Comparison of ENCODE assay signal across 7 mouse cellular contexts in genomic region chr14:46788505-46788901, GRCm38 (mm10). TPM values are rescaled to one million over a fixed set of nuclear protein-coding genes. Genes with fewer than 3 reads are reported as not detected.
DNase-seq lines count a peak whose midpoint lies in the region; ATAC-seq and TF ChIP-seq lines count a peak whose summit lies in the region.

No protein-coding gene starts in this region.

- no peak for DNase-seq in lung, postnatal 0 days (ENCODE audit: low spot score)
- no peak for DNase-seq in lung, adult 18-20 months
- no peak for DNase-seq in MN1 (ENCODE audit: low spot score)
- no peak for DNase-seq in lung, postnatal 10 days

- H3K27me3 ChIP-seq in lung, postnatal 0 days (replicated peaks; ENCODE audit: insufficient read depth, low read length), result no peaks in the 10 kb centered on the region
- H3K27me3 ChIP-seq in intestine, postnatal 0 days (replicated peaks; ENCODE audit: control insufficient read depth, insufficient read depth, low read length), result no peaks in the 10 kb centered on the region
- no peaks in the 10 kb centered on the region for H3K27me3 ChIP-seq in midbrain, embryonic 15.5 days (replicated peaks)

- no peaks in the 10 kb centered on the region for H3K9me3 ChIP-seq in lung, postnatal 0 days (ENCODE audit: low read length)
- H3K9me3 ChIP-seq in intestine, postnatal 0 days (ENCODE audit: control insufficient read depth), result no peaks in the 10 kb centered on the region
- H3K9me3 ChIP-seq in midbrain, embryonic 15.5 days, result no peaks in the 10 kb centered on the region

- ATAC-seq in lung, postnatal 0 days, result no peak
- ATAC-seq in erythroid progenitor cell, adult 5-6 weeks (replicated peaks; ENCODE audit: low FRiP score, poor library complexity, severe bottlenecking), result 0 out of 2 replicates have a peak, but pooled peaks have one; percentile 40
- ATAC-seq in intestine, postnatal 0 days, result peak; percentile 71
- ATAC-seq in midbrain, embryonic 15.5 days (replicated peaks), result peak; percentile 8

- TF ChIP-seq EP300 in lung, postnatal 0 days (IDR thresholded peaks at IDR 0.05), result no peak

- H3K4me3 ChIP-seq in lung, postnatal 0 days (ENCODE audit: low read depth, low read length), result no peak overlapping the region
- H3K4me3 ChIP-seq in intestine, postnatal 0 days (ENCODE audit: low read depth, low read length), result no peak overlapping the region
- H3K4me3 ChIP-seq in midbrain, embryonic 15.5 days, result peak overlapping the region; percentile 99

- 0 out of 2 replicates have a peak overlapping the region, but pooled peaks have one; percentile 6 for H3K4me2 ChIP-seq in lung, postnatal 0 days (replicated peaks; ENCODE audit: low read depth, low read length)
- H3K4me2 ChIP-seq in intestine, postnatal 0 days (replicated peaks; ENCODE audit: low read depth), result peak overlapping the region; percentile 72
- H3K4me2 ChIP-seq in midbrain, embryonic 15.5 days, result peak overlapping the region; percentile 69

- H3K4me1 ChIP-seq in lung, postnatal 0 days (ENCODE audit: insufficient read depth, low read depth, low read length), result peaks cover 8% of the 10 kb centered on the region; the same call in 1 of the 2 replicates
- peaks cover 9% of the 10 kb centered on the region for H3K4me1 ChIP-seq in intestine, postnatal 0 days (replicated peaks; ENCODE audit: control insufficient read depth, insufficient read depth, low read length)
- peaks cover 19% of the 10 kb centered on the region for H3K4me1 ChIP-seq in midbrain, embryonic 15.5 days

- H3K27ac ChIP-seq in lung, postnatal 0 days (ENCODE audit: low read length), result peak overlapping the region; percentile 34; the same call in 1 of the 2 replicates
- H3K27ac ChIP-seq in intestine, postnatal 0 days (ENCODE audit: low read depth, low read length), result peak overlapping the region; percentile 98
- H3K27ac ChIP-seq in midbrain, embryonic 15.5 days, result peak overlapping the region; percentile 99

- no peak for TF ChIP-seq CTCF in lung, postnatal 0 days (IDR thresholded peaks at IDR 0.05)
- TF ChIP-seq CTCF in intestine, postnatal 0 days (IDR thresholded peaks at IDR 0.05; ENCODE audit: low read depth), result no peak

- no peaks in the 10 kb centered on the region for H3K36me3 ChIP-seq in lung, postnatal 0 days (ENCODE audit: insufficient read depth, low read length)
- no peaks in the 10 kb centered on the region; the same call in 1 of the 2 replicates for H3K36me3 ChIP-seq in intestine, postnatal 0 days (ENCODE audit: control insufficient read depth, insufficient read depth)
- no peaks in the 10 kb centered on the region for H3K36me3 ChIP-seq in midbrain, embryonic 15.5 days (replicated peaks)

- H3K9ac ChIP-seq in lung, postnatal 0 days (replicated peaks; ENCODE audit: low read depth), result peak overlapping the region; percentile 26; the same call in 1 of the 2 replicates
- no peak overlapping the region for H3K9ac ChIP-seq in intestine, postnatal 0 days (ENCODE audit: low read depth, low read length)
- H3K9ac ChIP-seq in midbrain, embryonic 15.5 days, result no peak overlapping the region

- WGBS in lung, postnatal 0 days, result 13% methylated on average over 8 of the region's 8 CpGs
- WGBS in intestine, postnatal 0 days, result 13% methylated on average over 8 of the region's 8 CpGs
- 24% methylated on average over 8 of the region's 8 CpGs for WGBS in midbrain, embryonic 15.5 days

RNA-seq across cellular contexts. Expression of gene Cnih1, which starts 0.3 kb away (rescaled TPM):
- 133 and 137 TPM in 2 replicates for polyA plus RNA-seq in lung, postnatal 0 days (2015; fragmentation: Nextera tagmentation; extraction: Ambion mirVana)
- 64.9 and 83.0 TPM in 2 replicates for total RNA-seq in erythroid progenitor cell, adult 5-6 weeks (2015; ENCODE audit: low replicate concordance)
- 31.4 and 51.3 TPM in 2 replicates for total RNA-seq in erythroid progenitor cell, adult 5-6 weeks (2017; ENCODE audit: low replicate concordance)
- 151 and 153 TPM in 2 replicates for polyA plus RNA-seq in intestine, postnatal 0 days (2015; fragmentation: Nextera tagmentation; extraction: Ambion mirVana)
- polyA plus RNA-seq in midbrain, embryonic 15.5 days (2015; fragmentation: Nextera tagmentation; extraction: Ambion mirVana), result 165 and 170 TPM in 2 replicates

RNA-seq across cellular contexts. Expression of gene Cdkn3, which starts 28.2 kb away (rescaled TPM):
- polyA plus RNA-seq in lung, postnatal 0 days (2015; fragmentation: Nextera tagmentation; extraction: Ambion mirVana), result 5.2 and 8.2 TPM in 2 replicates
- total RNA-seq in erythroid progenitor cell, adult 5-6 weeks (2015; ENCODE audit: low replicate concordance), result 166 and 177 TPM in 2 replicates
- 251 and 256 TPM in 2 replicates for total RNA-seq in erythroid progenitor cell, adult 5-6 weeks (2017; ENCODE audit: low replicate concordance)
- polyA plus RNA-seq in intestine, postnatal 0 days (2015; fragmentation: Nextera tagmentation; extraction: Ambion mirVana), result 27.7 and 30.9 TPM in 2 replicates
- 8.6 TPM in 2 replicates for polyA plus RNA-seq in midbrain, embryonic 15.5 days (2015; fragmentation: Nextera tagmentation; extraction: Ambion mirVana)

RNA-seq across cellular contexts. Expression of gene Gmfb, which starts 33.5 kb away (rescaled TPM):
- 42.1 and 47.8 TPM in 2 replicates for polyA plus RNA-seq in lung, postnatal 0 days (2015; fragmentation: Nextera tagmentation; extraction: Ambion mirVana)
- 19.3 and 24.5 TPM in 2 replicates for total RNA-seq in erythroid progenitor cell, adult 5-6 weeks (2015; ENCODE audit: low replicate concordance)
- total RNA-seq in erythroid progenitor cell, adult 5-6 weeks (2017; ENCODE audit: low replicate concordance), result 19.0 and 31.4 TPM in 2 replicates
- 53.9 and 57.2 TPM in 2 replicates for polyA plus RNA-seq in intestine, postnatal 0 days (2015; fragmentation: Nextera tagmentation; extraction: Ambion mirVana)
- 113 and 125 TPM in 2 replicates for polyA plus RNA-seq in midbrain, embryonic 15.5 days (2015; fragmentation: Nextera tagmentation; extraction: Ambion mirVana)

RNA-seq across cellular contexts. Expression of gene Cgrrf1, which starts 43.4 kb away (rescaled TPM):
- 54.6 and 54.8 TPM in 2 replicates for polyA plus RNA-seq in lung, postnatal 0 days (2015; fragmentation: Nextera tagmentation; extraction: Ambion mirVana)
- 47.4 and 49.4 TPM in 2 replicates for total RNA-seq in erythroid progenitor cell, adult 5-6 weeks (2015; ENCODE audit: low replicate concordance)
- 51.3 and 56.2 TPM in 2 replicates for total RNA-seq in erythroid progenitor cell, adult 5-6 weeks (2017; ENCODE audit: low replicate concordance)
- 31.0 and 35.3 TPM in 2 replicates for polyA plus RNA-seq in intestine, postnatal 0 days (2015; fragmentation: Nextera tagmentation; extraction: Ambion mirVana)
- 17.9 and 20.1 TPM in 2 replicates for polyA plus RNA-seq in midbrain, embryonic 15.5 days (2015; fragmentation: Nextera tagmentation; extraction: Ambion mirVana)

Comparison
In these comparisons a context has a peak if more than half of its experiments do, and no peak if none do; other contexts are left out.
1. H3K27ac ChIP-seq: peak in every context shown above with its lines; median percentile 99 in midbrain, embryonic 15.5 days; 98 in intestine, postnatal 0 days; 34 in lung, postnatal 0 days.
2. H3K4me2 ChIP-seq: peak in every context shown above with its lines; median percentile 72 in intestine, postnatal 0 days; 69 in midbrain, embryonic 15.5 days; 6 in lung, postnatal 0 days.